Mouse (Mus musculus) intestine, postnatal 0 days (tissue): ENCODE results near the gene Lgr5. TPM values are rescaled to one million over a fixed set of nuclear protein-coding genes. Genes with fewer than 3 reads are reported as not detected.
A peak's percentile ranks its signal among the peaks of the same experiment; 100 is the strongest.

Source experiments
- ATAC-seq: fragments of 200-750 bp; cut with Nextera tagmentation; 2 replicates; pipeline ENCODE4 v1.8.0; 2017; ENCODE audit warnings: mild to moderate bottlenecking, moderate TSS enrichment, moderate library complexity
- H3K27ac ChIP-seq: fragments of 300-500 bp; sonication (generic); 2 replicates; pipeline ENCODE4 v1.5.1; 2014; ENCODE audit warnings: mild to moderate bottlenecking, low read depth, low read length, moderate library complexity
- H3K27me3 ChIP-seq: fragments of 300-500 bp; sonication (generic); replicated peaks from 2 replicates; pipeline ENCODE4 v1.6.1; 2014; ENCODE audit warnings: low read length, mixed read lengths; ENCODE audit not compliant: control insufficient read depth, insufficient read depth
- H3K36me3 ChIP-seq: fragments of 300-500 bp; sonication (generic); 2 replicates; pipeline ENCODE4 v1.6.1; 2014; ENCODE audit warnings: mild to moderate bottlenecking, moderate library complexity; ENCODE audit not compliant: control insufficient read depth, insufficient read depth
- H3K4me1 ChIP-seq: fragments of 300-500 bp; sonication (generic); replicated peaks from 2 replicates; pipeline ENCODE4 v1.6.1; 2014; ENCODE audit warnings: antibody characterized with exemption, low read length, mixed read lengths; ENCODE audit not compliant: control insufficient read depth, insufficient read depth
- H3K4me2 ChIP-seq: fragments of 300-500 bp; sonication (generic); replicated peaks from 2 replicates; pipeline ENCODE4 v1.6.1; 2014; ENCODE audit warnings: low read depth, mild to moderate bottlenecking, moderate library complexity
- H3K4me3 ChIP-seq: fragments of 300-500 bp; sonication (generic); 2 replicates; pipeline ENCODE4 v1.5.1; 2014; ENCODE audit warnings: low read depth, low read length
- H3K9ac ChIP-seq: fragments of 300-500 bp; sonication (generic); 2 replicates; pipeline ENCODE4 v1.6.1; 2014; ENCODE audit warnings: mild to moderate bottlenecking, low read depth, low read length
- H3K9me3 ChIP-seq: fragments of 300-500 bp; sonication (generic); 2 replicates; pipeline ENCODE4 v1.6.1; 2016; ENCODE audit warnings: mixed run types; ENCODE audit not compliant: control insufficient read depth
- CTCF ChIP-seq: sonication (generic); IDR thresholded peaks from 2 replicates; pipeline ENCODE4 v1.5.1; 2016; ENCODE audit warnings: low read depth, mild to moderate bottlenecking, control low read depth, antibody characterized with exemption, moderate library complexity
- WGBS: fragments of 180-500 bp; shearing (Covaris S2); extraction: QIAGEN DNeasy Blood & Tissue Kit; methylation state at CpG from one replicate; pipeline ENCODE4 v1.1.7; 2014; 5-methylcytosine and 5-hydroxymethylcytosine counted together
- polyA plus RNA-seq: library from polyadenylated mRNA; unstranded; fragments of >200 nt; fragmentation: Nextera tagmentation; extraction: Ambion mirVana; gene quantifications from 2 replicates; pipeline ENCODE4 v1.2.1, GENCODE M21; 2015

The Lgr5 gene
- polyA plus RNA-seq, 1 experiment from 2014 or later: 2.5 TPM

- no peak for TF ChIP-seq CTCF
- WGBS: 93% methylated on average over 4 of the region's 4 CpGs
These were observed 165.6 kb downstream of the Lgr5 start for GRCm38 (mm10) chr10:115421976-115422375.

GRCm38 (mm10) chr10:115414056-115414455 is 173.5 kb downstream of the Lgr5 start:
- Histone ChIP-seq H3K4me3 (no peak overlapping the region), H3K36me3 (peaks cover 77% of the 10 kb centered on the region), H3K4me1 (no peaks in the 10 kb centered on the region), H3K27ac (no peak overlapping the region), H3K4me2 (no peak overlapping the region), H3K27me3 (no peaks in the 10 kb centered on the region), H3K9ac (no peak overlapping the region), H3K9me3 (no peaks in the 10 kb centered on the region)
- 83% methylated on average over 3 of the region's 3 CpGs for WGBS
- TF ChIP-seq CTCF: no peak
- ATAC-seq: no peak

More at GRCm38 (mm10) chr10:115421976-115422375, 165.6 kb downstream of the Lgr5 start:
- Histone ChIP-seq H3K27me3 (no peaks in the 10 kb centered on the region), H3K4me1 (no peaks in the 10 kb centered on the region), H3K9ac (no peak overlapping the region), H3K4me3 (no peak overlapping the region), H3K4me2 (no peak overlapping the region), H3K36me3 (peaks cover 63% of the 10 kb centered on the region), H3K27ac (no peak overlapping the region), H3K9me3 (no peaks in the 10 kb centered on the region)
- ATAC-seq: no peak

GRCm38 (mm10) chr10:115413496-115413895 is 174.1 kb downstream of the Lgr5 start:
- H3K4me2 ChIP-seq: no peak overlapping the region
- H3K27ac ChIP-seq: no peak overlapping the region
- no peaks in the 10 kb centered on the region for H3K4me1 ChIP-seq
- H3K27me3 ChIP-seq: no peaks in the 10 kb centered on the region
- no peak overlapping the region for H3K4me3 ChIP-seq
- H3K9me3 ChIP-seq: no peaks in the 10 kb centered on the region
- H3K9ac ChIP-seq: no peak overlapping the region
- TF ChIP-seq CTCF: no peak
- 97% methylated on average over 2 of the region's 2 CpGs for WGBS
- ATAC-seq: no peak
- H3K36me3 ChIP-seq: peaks cover 79% of the 10 kb centered on the region

- H3K4me3 ChIP-seq: no peak overlapping the region
- no peak overlapping the region for H3K27ac ChIP-seq
- H3K4me1 ChIP-seq: no peaks in the 10 kb centered on the region
- H3K27me3 ChIP-seq: no peaks in the 10 kb centered on the region
- ATAC-seq: no peak
- H3K9ac ChIP-seq: no peak overlapping the region
- H3K36me3 ChIP-seq: peaks cover 68% of the 10 kb centered on the region
- WGBS: 62% methylated on average over 6 of the region's 6 CpGs
- TF ChIP-seq CTCF: peak; percentile 84
- no peaks in the 10 kb centered on the region for H3K9me3 ChIP-seq
- H3K4me2 ChIP-seq: no peak overlapping the region
These were observed 181.2 kb downstream of the Lgr5 start for GRCm38 (mm10) chr10:115406393-115406792.

Other genes with a start within 250 kb of the Lgr5 start
- 47.4 and 50.7 TPM in 2 replicates for gene Tmem19, start 225.3 kb downstream of the Lgr5 start, polyA plus RNA-seq
- 10.0 and 10.4 TPM in 2 replicates for gene Thap2, start 203.3 kb downstream of the Lgr5 start, polyA plus RNA-seq
- gene Zfc3h1, start 202.8 kb downstream of the Lgr5 start, polyA plus RNA-seq: 11.5 and 12.0 TPM in 2 replicates
- not detected in 2 replicates for gene A930009A15Rik, start 17.8 kb downstream of the Lgr5 start, polyA plus RNA-seq
- gene Tspan8, start 229.1 kb upstream of the Lgr5 start, polyA plus RNA-seq: 204 and 208 TPM in 2 replicates